Mouse (Mus musculus) embryonic facial prominence, embryonic 11.5 days (tissue): ENCODE measurements around the gene Zfp11. TPM values are rescaled to one million over a fixed set of nuclear protein-coding genes. Genes with fewer than 3 reads are reported as not detected.

ENCODE experiments used
- ATAC-seq: fragments of 200-750 bp; cut with Nextera tagmentation; replicated peaks from 2 replicates; pipeline ENCODE4 v1.8.0; 2017; ENCODE audit warnings: low read depth; ENCODE audit not compliant: insufficient number of reproducible peaks, low FRiP score, low TSS enrichment
- DNase-seq: peaks from one replicate; pipeline ENCODE4 v3.0.0-alpha.2; 2015; ENCODE audit warnings: low spot score
- H3K27ac ChIP-seq: fragments of 300-500 bp; sonication (generic); replicated peaks from 2 replicates; pipeline ENCODE4 v1.5.1; 2014; ENCODE audit warnings: mild to moderate bottlenecking, low read depth, low read length, control low read depth
- H3K27me3 ChIP-seq: fragments of 300-500 bp; sonication (generic); 2 replicates; pipeline ENCODE4 v1.6.1; 2014; ENCODE audit warnings: mild to moderate bottlenecking, low read length, moderate library complexity, mixed read lengths; ENCODE audit not compliant: control insufficient read depth, insufficient read depth
- H3K36me3 ChIP-seq: fragments of 300-500 bp; sonication (generic); replicated peaks from 2 replicates; pipeline ENCODE4 v1.6.1; 2014; ENCODE audit warnings: low read depth, mild to moderate bottlenecking, low read length, moderate library complexity, mixed read lengths; ENCODE audit not compliant: control insufficient read depth, insufficient read depth
- H3K4me1 ChIP-seq: fragments of 300-500 bp; sonication (generic); 2 replicates; pipeline ENCODE4 v1.6.1; 2014; ENCODE audit warnings: low read length, mixed read lengths; ENCODE audit not compliant: control insufficient read depth, insufficient read depth
- H3K4me2 ChIP-seq: fragments of 300-500 bp; sonication (generic); 2 replicates; pipeline ENCODE4 v1.6.1; 2014; ENCODE audit warnings: low read depth, mild to moderate bottlenecking, control low read depth, low read length, moderate library complexity
- H3K4me3 ChIP-seq: fragments of 300-500 bp; sonication (generic); 2 replicates; pipeline ENCODE4 v1.5.1; 2014; ENCODE audit warnings: low read depth, low read length, control low read depth
- H3K9ac ChIP-seq: fragments of 300-500 bp; sonication (generic); replicated peaks from 2 replicates; pipeline ENCODE4 v1.6.1; 2014; ENCODE audit warnings: mild to moderate bottlenecking, control low read depth, low read length
- H3K9me3 ChIP-seq: fragments of 300-500 bp; sonication (generic); replicated peaks from 2 replicates; pipeline ENCODE4 v1.6.1; 2016; ENCODE audit warnings: mild to moderate bottlenecking, low read length, inconsistent platforms, mixed read lengths; ENCODE audit not compliant: control insufficient read depth
- WGBS: fragments of 180-500 bp; shearing (Covaris S2); extraction: QIAGEN DNeasy Blood & Tissue Kit; methylation state at CpG from one replicate; pipeline ENCODE4 v1.1.7; 2014; 5-methylcytosine and 5-hydroxymethylcytosine counted together
- polyA plus RNA-seq: library from polyadenylated mRNA; unstranded; fragments of >200 nt; fragmentation: Nextera tagmentation; extraction: Ambion mirVana; gene quantifications from 2 replicates; pipeline ENCODE4 v1.2.1, GENCODE M21; 2014

Zfp11 gene
- 5.5 and 5.6 TPM in 2 replicates for polyA plus RNA-seq

GRCm38 (mm10) chr5:129670036-129670458 is at the start of gene Zfp11:
Gene Zfp11 (minus strand): TSS chr5:129670099.
- WGBS, result 1% methylated on average over 23 of the region's 23 CpGs
- peak; percentile 75; the same call in 1 of the 2 replicates for ATAC-seq
- no peak within 1 kb of the TSS for H3K27ac ChIP-seq
- peak within 1 kb of the TSS; percentile 92 for H3K9ac ChIP-seq
- no peaks in the 10 kb centered on the region for H3K27me3 ChIP-seq
- no peaks in the 10 kb centered on the region for H3K4me1 ChIP-seq
- peak; percentile 88 for DNase-seq
- peak within 1 kb of the TSS; percentile 44 for H3K4me2 ChIP-seq
- H3K4me3 ChIP-seq, result peak within 1 kb of the TSS; percentile 83
- no peaks in the 10 kb centered on the region for H3K36me3 ChIP-seq
- no peaks in the 10 kb centered on the region for H3K9me3 ChIP-seq

GRCm38 (mm10) chr5:129717016-129717415 is 47.1 kb upstream of the Zfp11 start:
- no peak for DNase-seq
- Histone ChIP-seq H3K36me3 (peaks cover 6% of the 10 kb centered on the region; the same call in 1 of the 2 replicates), H3K9ac (no peak overlapping the region), H3K9me3 (no peaks in the 10 kb centered on the region), H3K4me3 (no peak overlapping the region), H3K27me3 (no peaks in the 10 kb centered on the region), H3K27ac (no peak overlapping the region), H3K4me1 (no peaks in the 10 kb centered on the region), H3K4me2 (no peak overlapping the region)
- no peak for ATAC-seq
- WGBS, result 79% methylated on average over 9 of the region's 9 CpGs

- Histone ChIP-seq H3K4me1 (no peaks in the 10 kb centered on the region), H3K4me3 (peak within 1 kb of the TSS; percentile 70), H3K4me2 (peak within 1 kb of the TSS; percentile 71), H3K9ac (peak within 1 kb of the TSS; percentile 71), H3K9me3 (no peaks in the 10 kb centered on the region), H3K27me3 (no peaks in the 10 kb centered on the region), H3K36me3 (peaks cover 6% of the 10 kb centered on the region; the same call in 1 of the 2 replicates), H3K27ac (no peak within 1 kb of the TSS)
- peak; percentile 91 for ATAC-seq
- DNase-seq, result peak; percentile 97
- under 1% methylated on average over 33 of the region's 33 CpGs for WGBS
These were observed 45.5 kb upstream of the Zfp11 start, which contains the start of gene Mrps17 for GRCm38 (mm10) chr5:129715326-129715861. Gene Mrps17 (plus strand): TSS chr5:129715497.

- H3K9ac ChIP-seq, result no peak within 1 kb of the TSS
- 64% methylated on average over 2 of the region's 2 CpGs for WGBS
- no peaks in the 10 kb centered on the region for H3K9me3 ChIP-seq
- H3K36me3 ChIP-seq, result no peaks in the 10 kb centered on the region
- no peak for ATAC-seq
- no peaks in the 10 kb centered on the region for H3K4me1 ChIP-seq
- no peak within 1 kb of the TSS for H3K4me3 ChIP-seq
- no peaks in the 10 kb centered on the region for H3K27me3 ChIP-seq
- H3K27ac ChIP-seq, result no peak within 1 kb of the TSS
- DNase-seq, result no peak
- no peak within 1 kb of the TSS for H3K4me2 ChIP-seq
These were observed 38.5 kb upstream of the Zfp11 start, which contains the start of gene Sept14 for GRCm38 (mm10) chr5:129708412-129708811. Gene Sept14 (minus strand): TSS chr5:129708512.

GRCm38 (mm10) chr5:129703368-129703767 is 33.5 kb upstream of the Zfp11 start:
- ATAC-seq, result no peak
- H3K4me3 ChIP-seq, result no peak overlapping the region

GRCm38 (mm10) chr5:129701706-129702105 is 31.8 kb upstream of the Zfp11 start:
- H3K4me2 ChIP-seq, result no peak overlapping the region
- no peaks in the 10 kb centered on the region for H3K9me3 ChIP-seq
- no peak for DNase-seq
- 79% methylated on average over 1 of the region's 1 CpGs for WGBS
- no peaks in the 10 kb centered on the region for H3K36me3 ChIP-seq
- no peaks in the 10 kb centered on the region for H3K27me3 ChIP-seq
- no peak overlapping the region for H3K4me3 ChIP-seq
- H3K9ac ChIP-seq, result no peak overlapping the region
- no peak for ATAC-seq
- no peak overlapping the region for H3K27ac ChIP-seq
- H3K4me1 ChIP-seq, result no peaks in the 10 kb centered on the region

More at GRCm38 (mm10) chr5:129703368-129703767, 33.5 kb upstream of the Zfp11 start:
- Histone ChIP-seq H3K27ac (no peak overlapping the region), H3K4me1 (no peaks in the 10 kb centered on the region), H3K27me3 (no peaks in the 10 kb centered on the region), H3K4me2 (no peak overlapping the region), H3K36me3 (no peaks in the 10 kb centered on the region), H3K9me3 (no peaks in the 10 kb centered on the region), H3K9ac (no peak overlapping the region)
- no peak for DNase-seq

GRCm38 (mm10) chr5:129700506-129700905 is 30.6 kb upstream of the Zfp11 start:
- H3K27ac ChIP-seq, result no peak overlapping the region
- no peaks in the 10 kb centered on the region for H3K36me3 ChIP-seq
- no peaks in the 10 kb centered on the region for H3K27me3 ChIP-seq
- no peaks in the 10 kb centered on the region for H3K9me3 ChIP-seq
- H3K4me1 ChIP-seq, result no peaks in the 10 kb centered on the region
- DNase-seq (no peak), ATAC-seq (no peak)
- H3K4me2 ChIP-seq, result no peak overlapping the region
- no peak overlapping the region for H3K9ac ChIP-seq
- WGBS, result 31% methylated on average over 2 of the region's 2 CpGs
- no peak overlapping the region for H3K4me3 ChIP-seq

- H3K4me2 ChIP-seq, result no peak overlapping the region
- DNase-seq (no peak), ATAC-seq (no peak)
- no peaks in the 10 kb centered on the region for H3K9me3 ChIP-seq
- H3K4me3 ChIP-seq, result no peak overlapping the region
- no peaks in the 10 kb centered on the region for H3K4me1 ChIP-seq
- H3K36me3 ChIP-seq, result no peaks in the 10 kb centered on the region
- H3K27me3 ChIP-seq, result no peaks in the 10 kb centered on the region
- no peak overlapping the region for H3K27ac ChIP-seq
- H3K9ac ChIP-seq, result no peak overlapping the region
- WGBS, result 63% methylated on average over 3 of the region's 3 CpGs
These were observed 20.6 kb upstream of the Zfp11 start for GRCm38 (mm10) chr5:129690528-129690927.
